Mouse (Mus musculus) cortical plate, adult 2 months (tissue): ENCODE measurements at regions not wholly inside any gene's neighbourhood (a gene's known extent, or its start where the extent isn't known, plus 50 kb on each side); places are given as distances from the start of the nearest gene placed in this dataset.

Experiments
- CTCF ChIP-seq: fragments of 200-500 bp; IDR thresholded peaks from 2 replicates; pipeline ENCODE4 v1.5.1; 2011; ENCODE audit warnings: mild to moderate bottlenecking, control low read depth, low read length; ENCODE audit not compliant: insufficient read depth; ENCODE audit errors: extremely low read depth
- POLR2A ChIP-seq: fragments of 200-500 bp; IDR thresholded peaks from 2 replicates; pipeline ENCODE4 v1.6.1; 2011; ENCODE audit warnings: mild to moderate bottlenecking, low read length, control low read depth; ENCODE audit not compliant: insufficient read depth; ENCODE audit errors: extremely low read depth

DNA sequence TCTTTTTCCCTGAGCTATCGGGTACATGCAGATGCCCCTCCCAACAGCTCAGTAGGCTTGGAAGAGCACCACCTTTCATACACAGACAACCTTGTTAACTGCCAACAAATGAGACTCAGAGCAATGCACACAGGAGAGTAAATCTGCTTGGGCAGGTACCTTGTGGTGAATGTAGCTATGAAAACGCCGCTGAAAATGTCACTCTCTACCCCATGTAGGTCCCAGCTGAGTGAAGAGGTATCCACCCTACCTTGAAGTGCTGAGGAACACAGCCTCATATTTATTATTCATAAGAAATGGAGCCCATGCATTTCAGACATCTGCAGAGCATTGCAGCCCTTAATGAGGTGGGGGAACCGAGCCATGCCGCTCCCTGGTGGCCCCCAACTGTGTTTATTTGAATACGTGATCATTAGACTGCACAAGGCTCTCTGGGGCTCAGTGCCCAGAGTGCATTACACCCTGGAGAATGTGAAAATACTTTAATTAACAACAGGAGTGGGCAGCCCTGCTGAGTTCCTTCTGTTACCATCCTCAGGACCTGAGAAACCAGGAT, 53.8 kb upstream of the F13a1 start:
- TF ChIP-seq POLR2A: no peak
- no peak for TF ChIP-seq CTCF
